Mouse (Mus musculus) thymus, adult 18-20 months (tissue): ENCODE measurements at regions not wholly inside any gene's neighbourhood (a gene's known extent, or its start where the extent isn't known, plus 50 kb on each side); places are given as distances from the start of the nearest gene placed in this dataset.

ENCODE experiments used
- DNase-seq, 2 experiments: peaks; one replicate each; pipeline ENCODE4 v3.0.0; 2022; ENCODE audit warnings: mixed read lengths in 2 of 2

- DNase-seq, result no peak
Measured at GRCm38 (mm10) chr3:81482742-81483141, 446.5 kb downstream of the Pdgfc start.

- no peak for DNase-seq
Measured at GRCm38 (mm10) chr3:81483363-81483762, 447.1 kb downstream of the Pdgfc start.

DNA sequence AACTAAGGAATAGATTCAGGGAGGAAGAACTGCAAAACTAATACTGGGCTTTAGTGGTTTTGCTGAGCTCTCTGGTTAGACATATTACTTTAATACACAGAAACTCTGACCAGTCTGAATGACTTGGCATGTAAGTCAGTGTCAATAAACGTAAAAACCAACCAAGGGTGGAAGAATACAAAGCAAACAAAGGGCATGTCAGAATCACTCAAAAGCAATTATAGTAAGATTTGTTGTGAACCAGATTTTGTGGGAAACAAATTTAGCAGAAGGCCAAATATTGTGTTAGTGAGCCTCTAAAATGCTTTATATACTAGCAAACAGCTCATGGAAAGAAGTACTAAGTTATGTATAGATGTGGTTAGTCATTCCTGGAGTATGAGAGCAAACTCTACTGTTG is 427.1 kb upstream of the Ctso start:
- DNase-seq, result no peak

DNA sequence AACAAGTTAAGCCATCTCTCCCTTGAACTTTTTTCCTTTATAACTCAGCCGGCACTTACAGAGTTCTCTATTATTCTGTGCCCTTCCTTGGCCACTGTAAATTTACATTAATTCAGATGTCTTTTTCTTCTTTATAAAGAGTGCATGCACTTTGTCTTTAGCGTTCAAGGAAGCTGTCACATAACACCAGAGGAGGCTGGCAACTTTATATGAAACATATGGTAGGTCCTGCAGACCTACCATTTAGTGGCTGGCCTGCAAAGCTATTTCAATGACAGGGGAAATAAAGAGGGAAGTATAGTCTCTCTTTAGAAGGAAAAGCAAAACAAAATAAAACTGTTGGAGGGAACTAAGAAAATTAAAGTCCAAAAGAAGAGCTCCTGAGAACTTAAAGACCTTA is 423.8 kb upstream of the Ctso start:
- DNase-seq, result no peak

DNA sequence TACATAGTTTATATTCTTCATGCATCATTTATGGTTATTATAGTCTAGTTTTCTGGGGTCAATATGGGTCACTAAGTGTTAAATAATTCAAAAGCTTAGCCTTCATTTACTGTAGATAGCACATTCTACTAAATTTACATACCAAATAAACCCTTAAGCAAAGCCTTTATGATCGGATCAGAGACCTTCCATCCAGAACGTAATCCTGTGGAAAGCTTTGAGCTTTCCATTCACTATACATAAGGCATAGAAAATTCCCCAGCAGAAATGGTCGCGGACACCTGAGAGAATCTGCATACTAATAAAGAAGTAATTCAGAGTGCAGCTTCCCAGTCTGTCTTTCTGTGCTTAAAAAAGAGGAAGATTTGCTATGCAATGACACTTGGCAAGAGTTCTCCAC is 410.6 kb upstream of the Ctso start:
- DNase-seq, result no peak

DNA sequence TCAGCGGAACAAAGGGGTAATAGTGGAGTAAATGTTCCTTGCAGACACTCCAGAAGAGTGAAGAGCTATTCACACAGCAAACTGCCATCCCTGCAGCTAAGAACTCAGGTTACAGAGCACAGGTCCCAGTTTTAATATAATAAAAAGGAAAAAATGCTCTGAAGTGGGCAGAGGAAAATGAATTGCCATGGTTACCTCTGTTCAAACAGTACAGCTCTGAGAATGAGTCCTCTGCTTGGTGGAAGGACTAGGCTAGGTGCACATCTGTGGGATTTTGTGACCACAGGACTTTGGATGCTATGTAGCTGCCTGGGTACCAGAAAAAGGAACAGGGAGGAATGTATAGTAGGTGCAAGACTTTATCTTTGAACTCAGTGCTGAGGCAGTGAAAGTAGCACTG is 401.5 kb upstream of the Ctso start:
- DNase-seq, result no peak

DNA sequence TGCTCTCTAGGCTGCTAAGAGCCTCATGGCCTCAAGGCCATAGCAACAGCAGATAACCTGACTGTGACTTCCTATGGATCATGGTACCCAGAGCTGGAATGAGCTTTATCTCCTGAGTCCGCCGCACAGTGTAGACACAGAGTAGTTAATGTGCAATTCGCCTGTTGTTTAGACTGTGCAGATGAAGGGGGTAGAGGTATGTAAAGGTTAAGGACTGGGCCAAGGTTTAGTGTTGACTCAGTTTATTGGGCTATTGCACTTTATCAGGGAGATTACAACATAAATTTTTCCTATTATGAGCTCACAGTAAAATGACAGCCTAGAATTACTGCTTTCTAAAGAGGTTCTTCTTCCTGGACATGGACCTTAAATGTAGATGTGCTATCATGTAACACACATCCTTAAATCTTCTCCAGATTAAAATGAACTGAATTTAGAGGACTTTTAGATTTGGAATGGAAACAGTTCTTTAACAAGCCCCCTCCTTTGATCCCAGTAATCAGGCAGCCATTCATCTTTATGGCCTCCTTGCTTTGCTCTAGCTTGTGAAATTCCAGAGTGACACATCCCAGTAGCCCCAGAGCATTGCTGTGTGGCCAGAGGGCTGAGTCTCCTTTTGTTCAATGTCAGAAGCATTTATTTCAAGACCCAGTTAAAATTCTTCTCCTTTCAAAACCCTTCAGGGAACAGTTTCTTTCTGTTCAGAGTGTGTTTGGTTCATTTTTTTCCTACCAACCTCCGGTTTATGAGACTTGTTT is 396.8 kb upstream of the Ctso start:
- no peak for DNase-seq

GRCm38 (mm10) chr3:81554773-81555172 is 377.6 kb upstream of the Ctso start:
- no peak for DNase-seq

GRCm38 (mm10) chr3:81562610-81563258 is 369.7 kb upstream of the Ctso start:
- DNase-seq, result no peak

- no peak for DNase-seq
Measured at GRCm38 (mm10) chr3:81563858-81564756, 368.3 kb upstream of the Ctso start.

GRCm38 (mm10) chr3:81564757-81565063 is 367.7 kb upstream of the Ctso start:
- no peak for DNase-seq

- DNase-seq, result no peak
Measured at GRCm38 (mm10) chr3:81583387-81584027, 348.9 kb upstream of the Ctso start.

DNA sequence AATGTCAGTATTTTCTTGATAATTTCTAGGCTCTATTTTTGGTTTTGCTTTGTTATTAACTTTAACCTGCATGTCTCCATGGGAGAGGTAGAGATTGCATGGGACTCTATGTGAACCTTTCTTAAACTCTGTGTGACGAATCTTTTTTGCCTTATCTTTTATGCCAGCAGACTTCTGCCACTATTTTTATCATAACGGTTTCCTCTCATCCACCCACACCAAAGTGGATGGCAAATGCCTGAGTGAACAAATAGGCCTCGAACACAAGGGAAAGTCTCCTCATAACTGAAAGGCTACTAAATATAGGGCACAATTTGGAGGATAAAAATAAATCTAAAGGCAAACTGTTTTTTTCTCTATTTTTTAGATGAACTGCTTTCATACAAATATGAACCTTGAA is 343.3 kb upstream of the Ctso start:
- no peak for DNase-seq

DNA sequence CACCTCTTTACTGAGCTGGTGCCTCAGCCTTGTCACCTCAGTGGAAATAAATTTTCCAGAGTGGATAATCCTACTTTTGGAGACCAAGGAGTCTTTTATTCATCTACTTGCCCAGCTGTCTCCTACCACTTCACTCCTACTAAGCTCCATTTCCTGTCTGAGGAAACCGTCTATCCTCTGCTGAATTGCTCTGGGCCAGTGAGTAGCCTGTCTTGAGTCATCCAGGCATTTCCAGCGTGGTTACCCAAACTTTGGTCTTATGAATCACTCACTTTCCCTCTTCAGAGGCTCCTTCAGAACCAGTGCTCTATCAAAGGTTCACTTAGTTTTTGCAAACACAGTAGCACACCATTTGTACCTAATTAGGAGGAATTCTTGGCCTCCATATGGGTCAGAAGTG is 303.2 kb upstream of the Ctso start:
- DNase-seq, result no peak

DNA sequence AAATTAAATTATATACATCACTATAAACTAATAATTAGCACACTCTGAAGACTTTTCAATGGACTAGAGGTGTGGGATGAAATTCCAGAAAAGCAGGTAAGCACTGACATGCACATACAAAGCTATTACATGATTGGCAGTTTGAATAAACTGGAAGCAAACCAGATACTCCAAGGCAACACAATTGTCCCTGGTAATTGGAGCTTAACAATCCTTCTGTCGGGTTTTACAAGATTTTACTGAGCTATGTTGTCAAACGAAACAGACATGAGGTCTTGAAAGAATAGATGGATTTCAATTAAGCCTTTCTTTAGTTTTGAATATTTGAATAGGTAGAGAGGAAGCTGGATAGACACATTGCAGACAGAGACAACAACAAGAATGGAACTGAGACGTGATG is 273.9 kb upstream of the Ctso start:
- DNase-seq, result no peak

- DNase-seq, result no peak
Measured at GRCm38 (mm10) chr3:81661620-81662019, 270.8 kb upstream of the Ctso start.

DNA sequence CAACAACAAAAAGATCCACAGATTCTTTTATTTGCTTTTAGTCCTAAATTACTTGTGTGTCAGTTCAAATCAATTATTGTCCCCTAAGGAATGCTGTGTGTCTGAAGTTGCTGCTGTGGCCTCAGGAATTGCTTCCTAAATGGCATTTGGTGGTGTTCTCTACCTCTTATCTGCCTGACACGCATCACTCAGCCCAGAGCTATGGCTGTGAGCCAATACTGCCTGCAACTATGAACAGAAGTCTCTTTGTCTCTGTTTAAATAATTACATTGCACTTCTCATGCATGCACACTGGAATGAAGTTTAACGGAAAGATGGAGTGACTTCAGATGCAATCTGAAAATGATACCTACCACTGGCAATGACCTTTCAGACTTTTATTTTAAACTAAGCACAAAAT is 266.1 kb upstream of the Ctso start:
- DNase-seq, result no peak

DNA sequence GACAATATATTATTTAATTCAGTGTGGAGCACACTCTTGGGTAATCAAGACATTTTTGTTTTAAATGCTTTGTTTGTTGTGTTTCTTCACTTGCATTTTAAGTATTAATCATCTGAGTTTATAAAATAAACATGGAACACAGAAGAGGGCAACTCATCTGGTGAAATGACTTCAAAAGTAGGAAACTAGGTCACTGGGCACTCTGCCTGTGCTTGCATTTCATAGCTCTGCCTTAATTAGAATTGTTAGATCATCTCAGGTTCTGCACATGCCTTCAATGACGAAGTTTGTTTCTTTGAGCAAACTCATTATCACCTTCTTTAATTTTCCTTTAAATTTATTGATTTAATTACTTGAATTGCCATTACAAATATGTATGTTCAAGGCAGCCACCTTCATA is 255.8 kb upstream of the Ctso start:
- DNase-seq, result no peak

DNA sequence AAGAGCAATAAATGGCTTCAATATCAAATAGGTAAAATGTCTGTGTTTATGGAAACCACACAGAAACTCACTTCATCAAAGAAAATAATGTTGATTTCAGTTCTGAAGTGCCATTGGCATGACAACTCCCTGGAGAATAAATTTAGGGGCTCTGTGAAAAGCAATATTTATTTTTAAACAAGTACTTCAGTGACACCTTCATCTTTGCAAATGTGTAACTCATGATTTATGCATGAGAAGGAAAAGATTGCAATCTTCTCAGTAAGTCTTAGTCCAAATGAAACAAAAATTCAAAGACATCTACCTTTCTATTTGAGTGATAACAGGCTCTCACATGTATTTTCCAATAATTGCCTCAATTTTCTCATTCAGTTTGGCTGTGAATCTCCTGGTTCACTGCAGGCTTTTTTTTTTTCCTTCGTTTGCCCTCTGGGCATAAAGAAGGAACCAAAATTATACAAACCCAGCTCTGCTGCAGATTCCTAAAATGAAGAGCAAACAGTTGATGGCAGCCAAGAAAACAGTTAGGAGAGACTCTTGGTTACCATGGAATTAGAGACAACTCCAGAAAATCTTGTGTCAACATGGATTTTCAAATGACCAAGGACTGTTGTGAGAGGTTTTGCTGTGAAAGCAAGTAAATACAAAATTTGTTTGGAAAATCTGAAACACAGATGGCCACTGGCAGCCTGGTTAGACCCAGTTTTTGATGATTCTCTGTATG is 230.3 kb upstream of the Ctso start:
- no peak for DNase-seq

GRCm38 (mm10) chr3:81718911-81719310 is 213.5 kb upstream of the Ctso start:
- no peak for DNase-seq

GRCm38 (mm10) chr3:81735463-81735862 is 196.9 kb upstream of the Ctso start:
- no peak for DNase-seq

DNA sequence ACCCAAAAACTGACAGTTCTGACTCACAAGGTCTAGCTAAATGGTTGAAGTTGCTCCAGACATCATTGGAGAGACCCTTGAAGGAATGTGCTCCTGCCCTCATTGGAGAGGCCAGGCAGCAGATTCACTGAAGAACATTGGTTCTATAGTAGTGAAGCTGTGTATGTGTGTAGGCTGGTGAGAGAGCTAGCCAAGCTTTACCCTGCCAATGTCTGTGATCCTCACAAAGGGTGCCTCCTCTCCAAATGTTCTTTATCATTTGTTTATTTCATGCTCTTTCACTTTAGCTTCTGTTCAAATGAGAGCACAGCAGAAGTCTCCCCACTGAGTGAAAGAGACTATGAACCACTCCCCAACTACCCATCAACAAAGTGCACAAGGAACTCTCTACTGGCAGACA is 195.6 kb upstream of the Ctso start:
- DNase-seq, result no peak

- no peak for DNase-seq
Measured at GRCm38 (mm10) chr3:81742124-81742523, 190.3 kb upstream of the Ctso start.
